Mouse (Mus musculus): ENCODE measurements at regions not wholly inside any gene's neighbourhood (a gene's known extent, or its start where the extent isn't known, plus 50 kb on each side); places are given as distances from the start of the nearest gene placed in this dataset.

DNA sequence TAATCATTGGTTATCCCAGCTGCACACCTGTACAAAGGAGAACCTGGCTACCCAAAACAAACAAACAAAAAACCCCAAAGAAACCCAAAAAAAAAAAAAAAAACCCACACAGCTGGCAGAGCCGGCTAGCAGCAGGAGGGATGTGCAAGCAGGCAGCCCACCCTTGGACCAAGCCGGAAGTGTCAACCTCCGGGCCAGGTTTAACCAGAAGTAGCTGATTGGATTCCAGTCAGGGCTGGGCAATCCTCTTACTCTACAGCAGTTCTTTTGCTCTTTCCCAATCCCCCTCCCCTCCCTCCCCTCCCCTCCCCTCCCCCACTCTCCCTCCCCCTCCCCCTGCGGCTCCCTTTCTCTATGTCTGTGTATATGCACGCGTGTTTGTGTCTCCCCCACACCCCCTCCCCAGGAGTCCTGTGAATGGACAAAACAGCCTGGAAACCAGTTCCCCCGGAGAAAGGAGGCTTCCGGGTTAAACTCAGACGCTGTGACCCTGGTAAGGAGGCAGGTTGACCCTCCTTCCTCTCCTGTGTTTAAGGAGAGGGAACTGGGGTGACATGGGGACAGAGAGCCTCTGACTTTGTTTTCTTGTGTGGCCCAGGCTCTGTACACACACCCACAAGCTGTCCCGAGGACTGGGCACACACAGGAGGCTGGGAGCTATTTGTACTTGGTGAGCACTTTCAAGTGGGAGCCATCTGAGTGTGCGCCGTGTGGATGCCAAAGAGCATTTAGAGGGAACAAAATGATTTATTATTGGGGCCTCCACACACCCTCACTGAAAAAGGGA lies 93.9 kb upstream of the Jarid2 start:
- no peak for TF ChIP-seq POLR2A (IDR thresholded peaks at IDR 0.05; ENCODE audit: extremely low read depth, insufficient read depth, low read length)
- no peak for TF ChIP-seq CTCF (IDR thresholded peaks at IDR 0.05; ENCODE audit: extremely low read depth, insufficient read depth, low read length)
